Mouse (Mus musculus) stomach, embryonic 15.5 days (tissue): Measurements from ENCODE around the gene Agap1. TPM values are rescaled to one million over a fixed set of nuclear protein-coding genes. Genes with fewer than 3 reads are reported as not detected.

Experiments
- ATAC-seq: fragments of 200-750 bp; cut with Nextera tagmentation; 2 replicates; pipeline ENCODE4 v1.8.0; 2017; ENCODE audit warnings: low read depth, moderate number of reproducible peaks, moderate TSS enrichment; ENCODE audit not compliant: insufficient read depth, low FRiP score
- H3K27ac ChIP-seq: fragments of 300-500 bp; sonication (generic); 2 replicates; pipeline ENCODE4 v1.5.1; 2015; ENCODE audit warnings: mild to moderate bottlenecking, inconsistent platforms
- H3K27me3 ChIP-seq: fragments of 300-500 bp; sonication (generic); replicated peaks from 2 replicates; pipeline ENCODE4 v1.6.1; 2015; ENCODE audit warnings: inconsistent platforms
- H3K36me3 ChIP-seq: fragments of 300-500 bp; sonication (generic); 2 replicates; pipeline ENCODE4 v1.6.1; 2015; ENCODE audit warnings: inconsistent platforms
- H3K4me1 ChIP-seq: fragments of 300-500 bp; sonication (generic); 2 replicates; pipeline ENCODE4 v1.6.1; 2015; ENCODE audit warnings: inconsistent platforms
- H3K4me2 ChIP-seq: fragments of 300-500 bp; sonication (generic); 2 replicates; pipeline ENCODE4 v1.6.1; 2015; ENCODE audit warnings: mild to moderate bottlenecking, inconsistent platforms
- H3K4me3 ChIP-seq: fragments of 300-500 bp; sonication (generic); replicated peaks from 2 replicates; pipeline ENCODE4 v1.5.1; 2015; ENCODE audit warnings: inconsistent platforms
- H3K9ac ChIP-seq: fragments of 300-500 bp; sonication (generic); 2 replicates; pipeline ENCODE4 v1.6.1; 2015; ENCODE audit warnings: inconsistent platforms
- H3K9me3 ChIP-seq: fragments of 300-500 bp; sonication (generic); 2 replicates; pipeline ENCODE4 v1.6.1; 2016; ENCODE audit warnings: inconsistent platforms
- WGBS: fragments of 180-500 bp; shearing (Covaris S2); methylation state at CpG from one replicate; pipeline ENCODE4 v1.1.7; 2015; 5-methylcytosine and 5-hydroxymethylcytosine counted together
- polyA plus RNA-seq: library from polyadenylated mRNA; unstranded; fragments of >200 nt; fragmentation: Nextera tagmentation; extraction: Ambion mirVana; gene quantifications from 2 replicates; pipeline ENCODE4 v1.2.1, GENCODE M21; 2015

Agap1 gene
- polyA plus RNA-seq, 1 experiment from 2014 or later = 9.3 TPM

GRCm38 (mm10) chr1:89895801-89896200 is 441.2 kb downstream of the Agap1 start:
- Histone ChIP-seq H3K36me3 (0 out of 2 replicates have a peak, but pooled peaks cover 7% of the 10 kb centered on the region), H3K4me3 (no peak overlapping the region), H3K27me3 (no peaks in the 10 kb centered on the region), H3K9me3 (no peaks in the 10 kb centered on the region), H3K27ac (no peak overlapping the region), H3K4me2 (no peak overlapping the region), H3K9ac (no peak overlapping the region), H3K4me1 (no peaks in the 10 kb centered on the region)
- 71% methylated on average over 5 of the region's 5 CpGs for WGBS
- ATAC-seq = no peak

GRCm38 (mm10) chr1:89899036-89899435 is 444.4 kb downstream of the Agap1 start:
- H3K27me3 ChIP-seq = no peaks in the 10 kb centered on the region
- H3K4me3 ChIP-seq = no peak overlapping the region
- ATAC-seq = no peak
- no peaks in the 10 kb centered on the region for H3K36me3 ChIP-seq
- no peak overlapping the region for H3K9ac ChIP-seq
- no peaks in the 10 kb centered on the region for H3K9me3 ChIP-seq
- no peak overlapping the region for H3K4me2 ChIP-seq
- H3K27ac ChIP-seq = no peak overlapping the region
- 60% methylated on average over 2 of the region's 2 CpGs for WGBS
- no peaks in the 10 kb centered on the region for H3K4me1 ChIP-seq

GRCm38 (mm10) chr1:89899761-89900445 is 445.3 kb downstream of the Agap1 start:
- H3K4me1 ChIP-seq = no peaks in the 10 kb centered on the region
- no peaks in the 10 kb centered on the region for H3K9me3 ChIP-seq
- no peak for ATAC-seq
- H3K36me3 ChIP-seq = no peaks in the 10 kb centered on the region
- H3K4me2 ChIP-seq = no peak overlapping the region
- H3K9ac ChIP-seq = no peak overlapping the region
- H3K27me3 ChIP-seq = no peaks in the 10 kb centered on the region
- H3K4me3 ChIP-seq = no peak overlapping the region
- H3K27ac ChIP-seq = no peak overlapping the region
- 54% methylated on average over 11 of the region's 11 CpGs for WGBS

- WGBS = 79% methylated on average over 4 of the region's 4 CpGs
- Histone ChIP-seq H3K4me2 (no peak overlapping the region), H3K27me3 (no peaks in the 10 kb centered on the region), H3K9ac (no peak overlapping the region), H3K4me3 (no peak overlapping the region), H3K4me1 (no peaks in the 10 kb centered on the region), H3K9me3 (no peaks in the 10 kb centered on the region), H3K36me3 (no peaks in the 10 kb centered on the region), H3K27ac (no peak overlapping the region)
- ATAC-seq = no peak
These were observed 446.8 kb downstream of the Agap1 start for GRCm38 (mm10) chr1:89901381-89901780.

GRCm38 (mm10) chr1:89902236-89902635 is 447.6 kb downstream of the Agap1 start:
- no peak overlapping the region for H3K4me2 ChIP-seq
- no peak overlapping the region for H3K4me3 ChIP-seq
- no peaks in the 10 kb centered on the region for H3K9me3 ChIP-seq
- no peak overlapping the region for H3K9ac ChIP-seq
- no peak for ATAC-seq
- 88% methylated on average over 2 of the region's 2 CpGs for WGBS
- no peaks in the 10 kb centered on the region for H3K27me3 ChIP-seq
- H3K36me3 ChIP-seq = no peaks in the 10 kb centered on the region
- no peaks in the 10 kb centered on the region for H3K4me1 ChIP-seq
- H3K27ac ChIP-seq = no peak overlapping the region

- WGBS = 68% methylated on average over 1 of the region's 1 CpGs
- no peak overlapping the region for H3K4me2 ChIP-seq
- no peak overlapping the region for H3K4me3 ChIP-seq
- H3K36me3 ChIP-seq = no peaks in the 10 kb centered on the region
- H3K4me1 ChIP-seq = no peaks in the 10 kb centered on the region
- no peaks in the 10 kb centered on the region for H3K9me3 ChIP-seq
- H3K27ac ChIP-seq = no peak overlapping the region
- H3K27me3 ChIP-seq = no peaks in the 10 kb centered on the region
- H3K9ac ChIP-seq = no peak overlapping the region
- no peak for ATAC-seq
These were observed 448.0 kb downstream of the Agap1 start for GRCm38 (mm10) chr1:89902641-89903040.

GRCm38 (mm10) chr1:89909796-89910195 is 455.2 kb downstream of the Agap1 start:
- no peaks in the 10 kb centered on the region for H3K4me1 ChIP-seq
- H3K4me3 ChIP-seq = no peak overlapping the region
- no peaks in the 10 kb centered on the region for H3K36me3 ChIP-seq
- H3K4me2 ChIP-seq = no peak overlapping the region
- H3K27ac ChIP-seq = no peak overlapping the region
- H3K9ac ChIP-seq = no peak overlapping the region
- H3K27me3 ChIP-seq = no peaks in the 10 kb centered on the region
- 82% methylated on average over 8 of the region's 8 CpGs for WGBS
- ATAC-seq = no peak
- no peaks in the 10 kb centered on the region for H3K9me3 ChIP-seq

- Histone ChIP-seq H3K27me3 (0 out of 2 replicates have a peak, but pooled peaks cover 5% of the 10 kb centered on the region), H3K4me1 (no peaks in the 10 kb centered on the region), H3K27ac (no peak overlapping the region), H3K9me3 (no peaks in the 10 kb centered on the region), H3K36me3 (no peaks in the 10 kb centered on the region), H3K4me3 (no peak overlapping the region), H3K4me2 (no peak overlapping the region), H3K9ac (no peak overlapping the region)
- no peak for ATAC-seq
- WGBS = 34% methylated on average over 5 of the region's 5 CpGs
These were observed 457.8 kb downstream of the Agap1 start for GRCm38 (mm10) chr1:89912392-89912791.

GRCm38 (mm10) chr1:89913611-89914010 is 459.0 kb downstream of the Agap1 start:
- Histone ChIP-seq H3K9me3 (no peaks in the 10 kb centered on the region), H3K36me3 (no peaks in the 10 kb centered on the region), H3K4me1 (no peaks in the 10 kb centered on the region), H3K4me3 (no peak overlapping the region), H3K27ac (no peak overlapping the region), H3K27me3 (peaks cover 12% of the 10 kb centered on the region; the same call in 1 of the 2 replicates), H3K4me2 (no peak overlapping the region), H3K9ac (no peak overlapping the region)
- 78% methylated on average over 4 of the region's 4 CpGs for WGBS
- no peak for ATAC-seq

- Histone ChIP-seq H3K27ac (no peak overlapping the region), H3K4me2 (no peak overlapping the region), H3K4me3 (no peak overlapping the region), H3K27me3 (peaks cover 56% of the 10 kb centered on the region), H3K9ac (no peak overlapping the region), H3K9me3 (no peaks in the 10 kb centered on the region), H3K4me1 (peaks cover 5% of the 10 kb centered on the region), H3K36me3 (no peaks in the 10 kb centered on the region)
- ATAC-seq = no peak
- 25% methylated on average over 18 of the region's 18 CpGs for WGBS
These were observed 463.5 kb downstream of the Agap1 start for GRCm38 (mm10) chr1:89918111-89918510.

GRCm38 (mm10) chr1:89919206-89919605 is 464.6 kb downstream of the Agap1 start:
- Histone ChIP-seq H3K4me3 (no peak overlapping the region), H3K9ac (no peak overlapping the region), H3K27ac (no peak overlapping the region), H3K4me2 (no peak overlapping the region), H3K4me1 (peaks cover 10% of the 10 kb centered on the region), H3K36me3 (no peaks in the 10 kb centered on the region), H3K9me3 (no peaks in the 10 kb centered on the region), H3K27me3 (peaks cover 67% of the 10 kb centered on the region)
- WGBS = 71% methylated on average over 6 of the region's 6 CpGs
- ATAC-seq = no peak

- H3K27me3 ChIP-seq = peaks cover 93% of the 10 kb centered on the region
- H3K4me1 ChIP-seq = peaks cover 11% of the 10 kb centered on the region
- H3K9ac ChIP-seq = no peak overlapping the region
- H3K4me2 ChIP-seq = no peak overlapping the region
- no peaks in the 10 kb centered on the region for H3K36me3 ChIP-seq
- H3K4me3 ChIP-seq = no peak overlapping the region
- H3K9me3 ChIP-seq = no peaks in the 10 kb centered on the region
- ATAC-seq = no peak
- WGBS = 3% methylated on average over 10 of the region's 10 CpGs
- H3K27ac ChIP-seq = no peak overlapping the region
These were observed 467.2 kb downstream of the Agap1 start for GRCm38 (mm10) chr1:89921806-89922205.

- peaks cover 15% of the 10 kb centered on the region for H3K4me1 ChIP-seq
These were observed 467.7 kb downstream of the Agap1 start for GRCm38 (mm10) chr1:89922282-89922681.

More at GRCm38 (mm10) chr1:89922282-89922681, 467.7 kb downstream of the Agap1 start:
- no peak overlapping the region; the same call in 1 of the 2 replicates for H3K4me3 ChIP-seq
- H3K27me3 ChIP-seq = peaks cover 93% of the 10 kb centered on the region
- H3K27ac ChIP-seq = no peak overlapping the region
- ATAC-seq = no peak
- no peaks in the 10 kb centered on the region for H3K36me3 ChIP-seq
- WGBS = 6% methylated on average over 7 of the region's 7 CpGs
- H3K4me2 ChIP-seq = no peak overlapping the region
- H3K9ac ChIP-seq = no peak overlapping the region
- no peaks in the 10 kb centered on the region for H3K9me3 ChIP-seq
